Mouse (Mus musculus) c-Kit-negative CD71-positive TER-119-positive erythroid progenitor cells, embryonic 14.5 days (primary cell): ENCODE data around the gene Stxbp4.

Experiments used
- DNase-seq: peaks from one replicate; pipeline ENCODE4 v3.0.0-alpha.2; 2013; ENCODE audit warnings: low read depth, low spot score

Stxbp4 gene

DNA sequence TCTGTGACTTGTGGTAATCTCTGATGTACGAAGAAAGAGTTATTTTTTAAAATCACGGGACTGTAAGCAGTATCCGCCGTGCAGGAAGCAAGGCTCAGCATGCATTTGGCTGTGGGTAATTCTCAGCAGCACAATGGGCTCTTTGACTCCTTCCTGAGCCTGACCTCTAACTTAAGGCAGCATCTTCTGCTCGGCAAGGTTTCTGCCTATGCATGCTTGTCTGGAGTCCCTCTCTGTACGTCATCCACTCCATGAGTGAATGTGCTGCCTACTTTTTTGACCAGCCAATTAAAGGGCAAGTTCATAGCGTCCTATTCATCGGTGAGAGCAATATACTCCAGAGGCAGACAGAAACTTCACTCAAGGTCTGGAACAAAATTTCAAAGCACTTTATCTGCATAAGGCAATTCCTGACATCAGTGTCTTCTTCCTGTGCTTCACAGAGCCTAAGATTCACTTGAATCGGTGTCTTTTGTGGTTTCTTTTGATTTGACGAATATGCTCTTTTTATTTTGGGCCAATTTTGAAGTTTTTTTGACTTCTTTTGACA, 173.8 kb downstream of the Stxbp4 start:
- DNase-seq = no peak

DNA sequence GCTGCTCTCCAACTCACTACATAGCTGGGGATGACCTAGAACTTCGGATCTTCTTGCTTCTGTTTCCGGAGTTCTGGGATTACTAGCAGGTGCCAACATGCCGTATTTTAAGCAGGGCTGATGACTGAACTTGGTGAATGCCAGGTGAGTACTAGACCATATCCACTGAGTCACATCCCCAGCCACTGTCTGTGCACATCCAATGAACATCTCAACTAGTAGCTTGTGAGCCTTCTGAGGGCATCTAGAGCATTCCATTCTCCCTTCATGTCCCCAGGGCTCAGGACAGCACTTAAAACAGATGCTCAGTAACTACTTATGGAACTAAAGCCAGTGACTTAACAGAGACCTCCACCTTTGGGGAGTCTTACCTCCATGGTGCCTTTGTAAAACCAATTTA, 177.4 kb downstream of the Stxbp4 start:
- DNase-seq = no peak

- no peak for DNase-seq
Measured at GRCm38 (mm10) chr11:90452134-90452533, 185.8 kb downstream of the Stxbp4 start.

- DNase-seq = no peak
Measured at GRCm38 (mm10) chr11:90451506-90451905, 186.4 kb downstream of the Stxbp4 start.

- no peak for DNase-seq
Measured at GRCm38 (mm10) chr11:90442462-90442861, 195.4 kb downstream of the Stxbp4 start.

DNA sequence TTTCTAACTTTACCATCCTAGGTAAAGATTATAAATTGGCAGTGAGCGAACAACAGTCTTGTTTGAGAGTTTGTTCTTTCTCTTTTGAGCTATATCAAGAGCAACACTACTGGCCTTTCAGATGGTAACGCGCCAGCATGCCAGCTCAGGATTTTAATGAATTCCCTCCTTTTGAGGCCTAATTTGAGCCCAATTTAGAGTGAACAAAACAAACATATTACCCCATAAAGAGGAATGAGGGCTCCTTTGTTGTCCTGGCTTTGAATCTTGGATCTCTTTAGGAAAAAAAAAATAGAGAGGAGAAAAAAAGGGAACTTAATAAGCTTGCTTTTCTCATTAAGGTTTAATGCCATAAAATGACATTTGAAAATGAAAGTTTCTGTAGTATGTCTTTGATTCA, 197.0 kb downstream of the Stxbp4 start:
- no peak for DNase-seq

GRCm38 (mm10) chr11:90438768-90439167, 199.1 kb downstream of the Stxbp4 start:
- DNase-seq = no peak
